Mouse (Mus musculus): ENCODE results near the gene Barx1. TPM values are rescaled to one million over a fixed set of nuclear protein-coding genes. Genes with fewer than 3 reads are reported as not detected.

Gene Barx1
- polyA plus RNA-seq, 2 experiments: 0.11 to 0.49 TPM

GRCm38 (mm10) chr13:48668091-48668975 lies 5.5 kb downstream of the Barx1 start:
- Histone ChIP-seq H3K9me3 (ENCODE audit: control insufficient read depth, low read length) (no peaks in the 10 kb centered on the region), H3K4me2 (ENCODE audit: low read depth) (no peak overlapping the region), H3K9ac (replicated peaks) (no peak overlapping the region), H3K27ac (no peak overlapping the region), H3K27me3 (ENCODE audit: control insufficient read depth, insufficient read depth, low read length) (peaks cover 93% of the 10 kb centered on the region), H3K4me3 (ENCODE audit: insufficient read depth in 1 of 2, low read depth in 2 of 2, low read length in 2 of 2) (no peak overlapping the region), H3K36me3 (replicated peaks; ENCODE audit: control insufficient read depth, insufficient read depth, low read depth) (no peaks in the 10 kb centered on the region), H3K4me1 (replicated peaks; ENCODE audit: control insufficient read depth in 2 of 2, insufficient read depth in 2 of 2, low read length in 1 of 2) (no peaks in the 10 kb centered on the region)
- TF ChIP-seq CTCF (IDR thresholded peaks at IDR 0.05; ENCODE audit: low read depth): no peak
- TF ChIP-seq EP300 (IDR thresholded peaks at IDR 0.05; ENCODE audit: low read depth): no peak
- DNase-seq (ENCODE audit: low read depth in 3 of 3, low spot score in 3 of 3) (no peak), ATAC-seq (ENCODE audit: insufficient read depth) (no peak)
- 2% methylated on average over 33 of the region's 33 CpGs for WGBS (ENCODE audit: insufficient replicate concordance)

- no peak for TF ChIP-seq EP300 (IDR thresholded peaks at IDR 0.05; ENCODE audit: low read depth)
- no peak for TF ChIP-seq CTCF (IDR thresholded peaks at IDR 0.05; ENCODE audit: low read depth)
- no peak overlapping the region for H3K27ac ChIP-seq
- H3K4me2 ChIP-seq (ENCODE audit: low read depth): no peak overlapping the region
- WGBS (ENCODE audit: insufficient replicate concordance): 1% methylated on average over 34 of the region's 34 CpGs
- H3K9me3 ChIP-seq (ENCODE audit: control insufficient read depth, low read length): no peaks in the 10 kb centered on the region
- peaks cover 87% of the 10 kb centered on the region for H3K27me3 ChIP-seq (ENCODE audit: control insufficient read depth, insufficient read depth, low read length)
- DNase-seq (ENCODE audit: low read depth in 3 of 3, low spot score in 3 of 3) (no peak), ATAC-seq (ENCODE audit: insufficient read depth) (no peak)
- no peaks in the 10 kb centered on the region for H3K36me3 ChIP-seq (replicated peaks; ENCODE audit: control insufficient read depth, insufficient read depth, low read depth)
- no peak overlapping the region for H3K9ac ChIP-seq (replicated peaks)
- no peak overlapping the region for H3K4me3 ChIP-seq (ENCODE audit: insufficient read depth in 1 of 2, low read depth in 2 of 2, low read length in 2 of 2)
- H3K4me1 ChIP-seq (replicated peaks; ENCODE audit: control insufficient read depth in 2 of 2, insufficient read depth in 2 of 2, low read length in 1 of 2): no peaks in the 10 kb centered on the region
Observed at GRCm38 (mm10) chr13:48668976-48669534, 6.3 kb downstream of the Barx1 start.

- no peaks in the 10 kb centered on the region for H3K4me1 ChIP-seq (replicated peaks; ENCODE audit: control insufficient read depth in 2 of 2, insufficient read depth in 2 of 2, low read length in 1 of 2)
- H3K4me2 ChIP-seq (ENCODE audit: low read depth): no peak overlapping the region
- TF ChIP-seq EP300 (IDR thresholded peaks at IDR 0.05; ENCODE audit: low read depth) (no peak), CTCF (IDR thresholded peaks at IDR 0.05; ENCODE audit: low read depth) (no peak)
- peaks cover 54% of the 10 kb centered on the region for H3K27me3 ChIP-seq (ENCODE audit: control insufficient read depth, insufficient read depth, low read length)
- no peaks in the 10 kb centered on the region for H3K36me3 ChIP-seq (replicated peaks; ENCODE audit: control insufficient read depth, insufficient read depth, low read depth)
- no peak overlapping the region for H3K9ac ChIP-seq (replicated peaks)
- no peak overlapping the region for H3K4me3 ChIP-seq (ENCODE audit: insufficient read depth in 1 of 2, low read depth in 2 of 2, low read length in 2 of 2)
- DNase-seq (ENCODE audit: low read depth in 3 of 3, low spot score in 3 of 3) (no peak), ATAC-seq (ENCODE audit: insufficient read depth) (no peak)
- WGBS (ENCODE audit: insufficient replicate concordance): 1% methylated on average over 24 of the region's 24 CpGs
- no peaks in the 10 kb centered on the region for H3K9me3 ChIP-seq (ENCODE audit: control insufficient read depth, low read length)
- H3K27ac ChIP-seq: no peak overlapping the region
Observed at GRCm38 (mm10) chr13:48672312-48672840, 9.6 kb downstream of the Barx1 start.

GRCm38 (mm10) chr13:48674609-48675008 lies 11.8 kb downstream of the Barx1 start:
- Histone ChIP-seq H3K27ac (no peak overlapping the region), H3K9me3 (ENCODE audit: control insufficient read depth, low read length) (no peaks in the 10 kb centered on the region), H3K27me3 (ENCODE audit: control insufficient read depth, insufficient read depth, low read length) (peaks cover 32% of the 10 kb centered on the region), H3K9ac (replicated peaks) (no peak overlapping the region), H3K4me2 (ENCODE audit: low read depth) (no peak overlapping the region), H3K4me1 (replicated peaks; ENCODE audit: control insufficient read depth in 2 of 2, insufficient read depth in 2 of 2, low read length in 1 of 2) (no peaks in the 10 kb centered on the region), H3K36me3 (replicated peaks; ENCODE audit: control insufficient read depth, insufficient read depth, low read depth) (no peaks in the 10 kb centered on the region), H3K4me3 (ENCODE audit: insufficient read depth in 1 of 2, low read depth in 2 of 2, low read length in 2 of 2) (no peak overlapping the region)
- ATAC-seq (ENCODE audit: insufficient read depth) (no peak), DNase-seq (ENCODE audit: low read depth in 3 of 3, low spot score in 3 of 3) (no peak)
- 60% methylated on average over 5 of the region's 5 CpGs for WGBS (ENCODE audit: insufficient replicate concordance)
- TF ChIP-seq EP300 (IDR thresholded peaks at IDR 0.05; ENCODE audit: low read depth) (no peak), CTCF (IDR thresholded peaks at IDR 0.05; ENCODE audit: low read depth) (peak; percentile 51; the same call in 1 of the 2 replicates)

DNA sequence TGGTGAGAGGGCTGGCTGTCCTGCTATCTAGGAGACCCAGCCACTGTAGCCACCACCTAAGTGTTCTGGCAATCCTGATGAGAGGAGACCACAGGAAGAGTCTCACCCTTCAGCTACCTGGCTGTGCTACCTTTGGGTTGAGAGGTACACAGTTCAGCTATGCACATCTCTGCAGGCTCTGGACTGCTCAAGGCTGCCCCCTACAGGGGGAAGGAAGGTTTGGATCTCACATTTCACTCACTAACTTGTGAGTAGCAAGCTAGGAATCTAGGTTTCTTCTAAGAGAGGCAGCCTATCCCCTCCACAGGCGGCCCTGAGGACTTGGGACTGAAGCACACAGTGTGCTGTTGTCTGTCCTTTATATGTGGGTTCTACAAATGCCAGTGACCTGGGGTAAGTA lies 16.6 kb downstream of the Barx1 start:
- no peaks in the 10 kb centered on the region for H3K36me3 ChIP-seq (replicated peaks; ENCODE audit: control insufficient read depth, insufficient read depth, low read depth)
- no peak overlapping the region for H3K27ac ChIP-seq

More for the DNA sequence above, 16.6 kb downstream of the Barx1 start:
- H3K27me3 ChIP-seq (ENCODE audit: control insufficient read depth, insufficient read depth, low read length): no peaks in the 10 kb centered on the region; the same call in 1 of the 2 replicates
- no peaks in the 10 kb centered on the region for H3K9me3 ChIP-seq (ENCODE audit: control insufficient read depth, low read length)
- 22% methylated on average over 1 of the region's 1 CpGs for WGBS (ENCODE audit: insufficient replicate concordance)
- no peak overlapping the region for H3K9ac ChIP-seq (replicated peaks)
- ATAC-seq (ENCODE audit: insufficient read depth) (no peak), DNase-seq (ENCODE audit: low read depth in 3 of 3, low spot score in 3 of 3) (no peak)
- no peak overlapping the region for H3K4me3 ChIP-seq (ENCODE audit: insufficient read depth in 1 of 2, low read depth in 2 of 2, low read length in 2 of 2)
- no peak overlapping the region for H3K4me2 ChIP-seq (ENCODE audit: low read depth)
- TF ChIP-seq CTCF (IDR thresholded peaks at IDR 0.05; ENCODE audit: low read depth): peak; percentile 65
- no peak for TF ChIP-seq EP300 (IDR thresholded peaks at IDR 0.05; ENCODE audit: low read depth)
- no peaks in the 10 kb centered on the region for H3K4me1 ChIP-seq (replicated peaks; ENCODE audit: control insufficient read depth in 2 of 2, insufficient read depth in 2 of 2, low read length in 1 of 2)

All from liver, embryonic 14.5 days (tissue).